Mouse (Mus musculus) neural tube, embryonic 15.5 days (tissue): ENCODE data around the gene Mfsd4a. TPM values are rescaled to one million over a fixed set of nuclear protein-coding genes. Genes with fewer than 3 reads are reported as not detected.

Experiments
- ATAC-seq: fragments of 200-750 bp; cut with Nextera tagmentation; 2 replicates; pipeline ENCODE4 v1.8.0; 2017; ENCODE audit warnings: mild to moderate bottlenecking, moderate TSS enrichment, moderate library complexity; ENCODE audit not compliant: low FRiP score
- H3K27ac ChIP-seq: fragments of 300-500 bp; sonication (generic); replicated peaks from 2 replicates; pipeline ENCODE4 v1.5.1; 2015; ENCODE audit warnings: mild to moderate bottlenecking, inconsistent platforms
- H3K27me3 ChIP-seq: fragments of 300-500 bp; sonication (generic); replicated peaks from 2 replicates; pipeline ENCODE4 v1.6.1; 2015; ENCODE audit warnings: inconsistent platforms
- H3K36me3 ChIP-seq: fragments of 300-500 bp; sonication (generic); 2 replicates; pipeline ENCODE4 v1.6.1; 2015; ENCODE audit warnings: inconsistent platforms
- H3K4me1 ChIP-seq: fragments of 300-500 bp; sonication (generic); 2 replicates; pipeline ENCODE4 v1.6.1; 2015; ENCODE audit warnings: inconsistent platforms
- H3K4me2 ChIP-seq: fragments of 300-500 bp; sonication (generic); 2 replicates; pipeline ENCODE4 v1.6.1; 2015; ENCODE audit warnings: inconsistent platforms, mild to moderate bottlenecking, moderate library complexity
- H3K4me3 ChIP-seq: fragments of 300-500 bp; sonication (generic); replicated peaks from 2 replicates; pipeline ENCODE4 v1.5.1; 2015; ENCODE audit warnings: mild to moderate bottlenecking, inconsistent platforms
- H3K9ac ChIP-seq: fragments of 300-500 bp; sonication (generic); replicated peaks from 2 replicates; pipeline ENCODE4 v1.6.1; 2015; ENCODE audit warnings: mild to moderate bottlenecking, inconsistent platforms
- H3K9me3 ChIP-seq: fragments of 300-500 bp; sonication (generic); replicated peaks from 2 replicates; pipeline ENCODE4 v1.6.1; 2016; ENCODE audit warnings: inconsistent platforms
- WGBS: fragments of 180-500 bp; shearing (Covaris S2); methylation state at CpG from one replicate; pipeline ENCODE4 v1.1.7; 2015; ENCODE audit warnings: mixed read lengths; 5-methylcytosine and 5-hydroxymethylcytosine counted together
- polyA plus RNA-seq: library from polyadenylated mRNA; unstranded; fragments of >200 nt; fragmentation: Nextera tagmentation; extraction: Ambion mirVana; gene quantifications from 2 replicates; pipeline ENCODE4 v1.2.1, GENCODE M21; 2015

The Mfsd4a gene
- polyA plus RNA-seq, 1 experiment from 2014 or later, result 7.8 TPM

- Histone ChIP-seq H3K36me3 (peaks cover 12% of the 10 kb centered on the region), H3K9me3 (no peaks in the 10 kb centered on the region), H3K27me3 (no peaks in the 10 kb centered on the region), H3K4me2 (no peak overlapping the region), H3K4me3 (no peak overlapping the region), H3K9ac (no peak overlapping the region), H3K27ac (no peak overlapping the region), H3K4me1 (peaks cover 8% of the 10 kb centered on the region)
- 79% methylated on average over 3 of the region's 3 CpGs for WGBS
- no peak for ATAC-seq
Measured at GRCm38 (mm10) chr1:132037746-132038145, 30.1 kb downstream of the Mfsd4a start.

GRCm38 (mm10) chr1:132032172-132032571, 35.7 kb downstream of the Mfsd4a start:
- no peaks in the 10 kb centered on the region for H3K4me1 ChIP-seq
- H3K27ac ChIP-seq, result no peak overlapping the region
- 93% methylated on average over 7 of the region's 7 CpGs for WGBS
- H3K4me3 ChIP-seq, result no peak overlapping the region
- H3K27me3 ChIP-seq, result no peaks in the 10 kb centered on the region
- no peak for ATAC-seq
- peaks cover 36% of the 10 kb centered on the region for H3K36me3 ChIP-seq
- no peaks in the 10 kb centered on the region for H3K9me3 ChIP-seq
- no peak overlapping the region for H3K4me2 ChIP-seq
- H3K9ac ChIP-seq, result no peak overlapping the region

- Histone ChIP-seq H3K4me2 (no peak overlapping the region), H3K9ac (no peak overlapping the region), H3K27ac (no peak overlapping the region), H3K36me3 (peaks cover 41% of the 10 kb centered on the region), H3K4me1 (no peaks in the 10 kb centered on the region), H3K27me3 (no peaks in the 10 kb centered on the region), H3K4me3 (no peak overlapping the region), H3K9me3 (no peaks in the 10 kb centered on the region)
- 57% methylated on average over 2 of the region's 2 CpGs for WGBS
- ATAC-seq, result no peak
Measured at GRCm38 (mm10) chr1:132030574-132030973, 37.3 kb downstream of the Mfsd4a start.

GRCm38 (mm10) chr1:132028413-132028812, 39.4 kb downstream of the Mfsd4a start:
- H3K36me3 ChIP-seq, result peaks cover 48% of the 10 kb centered on the region
- no peaks in the 10 kb centered on the region for H3K27me3 ChIP-seq
- no peaks in the 10 kb centered on the region for H3K4me1 ChIP-seq
- no peak overlapping the region for H3K27ac ChIP-seq
- no peak overlapping the region for H3K9ac ChIP-seq
- 92% methylated on average over 9 of the region's 9 CpGs for WGBS
- H3K4me2 ChIP-seq, result no peak overlapping the region
- H3K9me3 ChIP-seq, result no peaks in the 10 kb centered on the region
- H3K4me3 ChIP-seq, result no peak overlapping the region
- ATAC-seq, result no peak

GRCm38 (mm10) chr1:132027978-132028377, 39.9 kb downstream of the Mfsd4a start:
- no peaks in the 10 kb centered on the region for H3K4me1 ChIP-seq
- no peak overlapping the region for H3K4me3 ChIP-seq
- no peaks in the 10 kb centered on the region for H3K9me3 ChIP-seq
- H3K27me3 ChIP-seq, result no peaks in the 10 kb centered on the region
- no peak overlapping the region for H3K4me2 ChIP-seq
- no peak for ATAC-seq
- H3K36me3 ChIP-seq, result peaks cover 51% of the 10 kb centered on the region
- H3K9ac ChIP-seq, result no peak overlapping the region
- 98% methylated on average over 5 of the region's 5 CpGs for WGBS
- no peak overlapping the region for H3K27ac ChIP-seq

GRCm38 (mm10) chr1:132026925-132027646, 40.8 kb downstream of the Mfsd4a start:
- no peak overlapping the region for H3K27ac ChIP-seq
- no peak for ATAC-seq
- H3K9me3 ChIP-seq, result no peaks in the 10 kb centered on the region
- H3K27me3 ChIP-seq, result no peaks in the 10 kb centered on the region
- WGBS, result 83% methylated on average over 11 of the region's 11 CpGs
- no peak overlapping the region for H3K4me3 ChIP-seq
- peaks cover 54% of the 10 kb centered on the region for H3K36me3 ChIP-seq
- H3K4me1 ChIP-seq, result no peaks in the 10 kb centered on the region
- H3K4me2 ChIP-seq, result no peak overlapping the region
- H3K9ac ChIP-seq, result no peak overlapping the region

- no peak overlapping the region for H3K9ac ChIP-seq
- no peak overlapping the region for H3K4me2 ChIP-seq
- no peaks in the 10 kb centered on the region for H3K27me3 ChIP-seq
- H3K4me3 ChIP-seq, result no peak overlapping the region
- no peaks in the 10 kb centered on the region for H3K9me3 ChIP-seq
- ATAC-seq, result no peak
- H3K36me3 ChIP-seq, result peaks cover 62% of the 10 kb centered on the region
- 88% methylated on average over 3 of the region's 3 CpGs for WGBS
- H3K4me1 ChIP-seq, result no peaks in the 10 kb centered on the region
- H3K27ac ChIP-seq, result no peak overlapping the region
Measured at GRCm38 (mm10) chr1:132022107-132022506, 45.8 kb downstream of the Mfsd4a start.

- Histone ChIP-seq H3K9ac (no peak overlapping the region), H3K27me3 (no peaks in the 10 kb centered on the region), H3K4me3 (no peak overlapping the region), H3K9me3 (no peaks in the 10 kb centered on the region), H3K4me1 (no peaks in the 10 kb centered on the region), H3K36me3 (peaks cover 63% of the 10 kb centered on the region), H3K27ac (no peak overlapping the region), H3K4me2 (no peak overlapping the region)
- ATAC-seq, result no peak
- 93% methylated on average over 7 of the region's 7 CpGs for WGBS
Measured at GRCm38 (mm10) chr1:132019876-132020275, 48.0 kb downstream of the Mfsd4a start.

- no peak overlapping the region for H3K4me2 ChIP-seq
- H3K36me3 ChIP-seq, result peaks cover 43% of the 10 kb centered on the region
- H3K27me3 ChIP-seq, result no peaks in the 10 kb centered on the region
- no peaks in the 10 kb centered on the region for H3K4me1 ChIP-seq
- H3K4me3 ChIP-seq, result no peak overlapping the region
- no peak overlapping the region for H3K27ac ChIP-seq
- no peaks in the 10 kb centered on the region for H3K9me3 ChIP-seq
- H3K9ac ChIP-seq, result no peak overlapping the region
- ATAC-seq, result no peak
- WGBS, result 96% methylated on average over 1 of the region's 1 CpGs
Measured at GRCm38 (mm10) chr1:132016691-132017090, 51.2 kb downstream of the Mfsd4a start.

- no peak overlapping the region for H3K4me3 ChIP-seq
- H3K4me1 ChIP-seq, result peaks cover 10% of the 10 kb centered on the region; the same call in 1 of the 2 replicates
- H3K36me3 ChIP-seq, result peaks cover 32% of the 10 kb centered on the region
- H3K27me3 ChIP-seq, result no peaks in the 10 kb centered on the region
- no peak overlapping the region for H3K4me2 ChIP-seq
- no peaks in the 10 kb centered on the region for H3K9me3 ChIP-seq
- 95% methylated on average over 1 of the region's 1 CpGs for WGBS
- no peak overlapping the region for H3K9ac ChIP-seq
- no peak for ATAC-seq
- H3K27ac ChIP-seq, result no peak overlapping the region
Measured at GRCm38 (mm10) chr1:132014800-132015199, 53.1 kb downstream of the Mfsd4a start.

GRCm38 (mm10) chr1:132012861-132013260, 55.0 kb downstream of the Mfsd4a start:
- Histone ChIP-seq H3K4me2 (no peak overlapping the region), H3K27ac (no peak overlapping the region), H3K9me3 (no peaks in the 10 kb centered on the region), H3K27me3 (no peaks in the 10 kb centered on the region), H3K36me3 (peaks cover 18% of the 10 kb centered on the region), H3K9ac (no peak overlapping the region), H3K4me1 (peaks cover 25% of the 10 kb centered on the region), H3K4me3 (no peak overlapping the region)
- 84% methylated on average over 8 of the region's 8 CpGs for WGBS
- ATAC-seq, result no peak

GRCm38 (mm10) chr1:132011785-132012184, 56.1 kb downstream of the Mfsd4a start:
- ATAC-seq, result no peak
- Histone ChIP-seq H3K9me3 (no peaks in the 10 kb centered on the region), H3K36me3 (peaks cover 12% of the 10 kb centered on the region; the same call in 1 of the 2 replicates), H3K4me3 (no peak overlapping the region), H3K27me3 (no peaks in the 10 kb centered on the region), H3K9ac (no peak overlapping the region), H3K4me2 (no peak overlapping the region), H3K27ac (no peak overlapping the region), H3K4me1 (peaks cover 26% of the 10 kb centered on the region)
- WGBS, result 80% methylated on average over 2 of the region's 2 CpGs
